Mouse (Mus musculus) ES-Bruce4 (cell line): Measurements from ENCODE around the gene Mon2. TPM values are rescaled to one million over a fixed set of nuclear protein-coding genes. Genes with fewer than 3 reads are reported as not detected.

ENCODE experiments used
- H3K27ac ChIP-seq: 2 replicates; pipeline ENCODE4 v1.5.1; 2012; ENCODE audit warnings: low read length, inconsistent platforms; ENCODE audit not compliant: insufficient read depth
- H3K27me3 ChIP-seq: 2 replicates; pipeline ENCODE4 v1.6.1; 2012; ENCODE audit warnings: mild to moderate bottlenecking, low read length, inconsistent platforms; ENCODE audit not compliant: control insufficient read depth, poor library complexity, insufficient read depth, severe bottlenecking
- H3K36me3 ChIP-seq: 2 replicates; pipeline ENCODE4 v1.6.1; 2012; ENCODE audit warnings: inconsistent platforms, mild to moderate bottlenecking, low read length, moderate library complexity; ENCODE audit not compliant: control insufficient read depth, poor library complexity, insufficient read depth, severe bottlenecking
- H3K4me1 ChIP-seq: one replicate; pipeline ENCODE4 v1.8.1; 2011; ENCODE audit warnings: low read length; ENCODE audit not compliant: control insufficient read depth, insufficient read depth
- H3K4me3 ChIP-seq: 2 replicates; pipeline ENCODE4 v1.5.1; 2011; ENCODE audit warnings: low read depth, mild to moderate bottlenecking, low read length
- H3K9ac ChIP-seq: 2 replicates; pipeline ENCODE4 v1.6.1; 2012; ENCODE audit warnings: low read depth, mild to moderate bottlenecking, inconsistent platforms; ENCODE audit not compliant: poor library complexity, severe bottlenecking
- H3K9me3 ChIP-seq: replicated peaks from 2 replicates; pipeline ENCODE4 v1.6.1; 2012; ENCODE audit warnings: mild to moderate bottlenecking, low read length, inconsistent platforms; ENCODE audit not compliant: control insufficient read depth, poor library complexity, insufficient read depth, severe bottlenecking
- CTCF ChIP-seq: IDR thresholded peaks from one replicate; pipeline ENCODE4 v1.8.1; 2011; ENCODE audit warnings: low read depth, low read length
- EP300 ChIP-seq: IDR thresholded peaks from 2 replicates; pipeline ENCODE4 v1.6.1; 2011; ENCODE audit warnings: low read depth, low read length; ENCODE audit not compliant: insufficient read depth
- POLR2A ChIP-seq: IDR thresholded peaks from one replicate; pipeline ENCODE4 v1.8.1; 2011; ENCODE audit warnings: low read length; ENCODE audit not compliant: insufficient read depth
- polyA plus RNA-seq: library from polyadenylated mRNA; stranded (reverse); fragments of >200 nt; gene quantifications from 2 replicates; pipeline ENCODE4 v1.2.4, GENCODE M21; 2011; ENCODE audit warnings: low read depth; ENCODE audit not compliant: missing spikeins, insufficient read depth, insufficient read length

Gene Mon2
- polyA plus RNA-seq, 1 experiment: 48.4 TPM

GRCm38 (mm10) chr10:123011421-123011820 is 64.9 kb downstream of the Mon2 start:
- no peaks in the 10 kb centered on the region for H3K4me1 ChIP-seq
- no peaks in the 10 kb centered on the region; the same call in 1 of the 2 replicates for H3K9me3 ChIP-seq
- TF ChIP-seq CTCF (no peak), POLR2A (no peak), EP300 (no peak)
- H3K36me3 ChIP-seq: peaks cover 14% of the 10 kb centered on the region
- H3K27ac ChIP-seq: no peak overlapping the region
- no peaks in the 10 kb centered on the region for H3K27me3 ChIP-seq
- H3K9ac ChIP-seq: no peak overlapping the region
- no peak overlapping the region for H3K4me3 ChIP-seq

DNA sequence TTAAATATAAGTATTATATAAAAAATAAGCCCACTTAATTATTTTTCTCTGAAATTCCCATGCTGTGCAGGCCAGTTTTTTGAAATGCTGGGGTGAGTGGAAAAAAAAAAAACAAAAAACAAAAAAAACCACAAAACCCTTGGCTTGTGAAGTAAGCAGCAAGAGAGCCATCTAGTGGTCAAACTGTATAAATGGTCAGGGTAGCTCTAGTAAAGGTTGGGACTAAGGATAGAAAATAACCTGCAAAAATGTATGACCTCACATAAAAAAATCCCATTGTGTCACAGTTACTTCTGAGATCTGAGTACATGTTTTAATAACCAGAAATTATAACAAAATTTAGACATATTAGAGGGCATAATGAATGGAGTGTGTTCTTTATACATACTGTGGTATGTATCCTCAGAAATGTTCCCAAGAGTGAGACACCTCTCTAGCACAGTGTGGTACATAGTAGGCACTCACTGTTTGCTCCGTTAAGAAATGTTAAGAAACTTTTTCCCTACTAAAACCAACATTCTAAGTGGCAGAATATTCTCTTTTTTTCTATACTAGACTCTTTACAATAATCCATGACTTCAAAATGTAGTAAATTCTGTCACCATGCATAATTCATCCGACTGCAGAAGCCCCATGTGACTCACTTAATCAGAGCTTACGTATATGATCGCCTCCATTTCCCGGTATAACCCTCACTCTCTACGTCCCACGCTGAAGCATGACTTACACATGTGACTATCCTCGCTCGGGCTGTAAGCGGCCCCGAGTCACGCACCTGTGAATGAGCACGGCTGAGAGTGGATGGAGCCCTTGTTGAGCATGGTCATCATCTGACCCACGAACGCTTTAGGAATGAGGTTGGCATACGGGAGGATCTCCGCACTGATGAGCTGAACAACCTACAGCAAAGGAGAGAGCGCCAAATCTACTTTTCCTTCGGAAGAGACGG is 70.8 kb downstream of the Mon2 start:
- H3K9me3 ChIP-seq: no peaks in the 10 kb centered on the region; the same call in 1 of the 2 replicates
- no peak overlapping the region for H3K4me3 ChIP-seq
- H3K9ac ChIP-seq: no peak overlapping the region
- no peak overlapping the region for H3K27ac ChIP-seq
- no peaks in the 10 kb centered on the region for H3K4me1 ChIP-seq
- H3K36me3 ChIP-seq: peaks cover 13% of the 10 kb centered on the region; the same call in 1 of the 2 replicates
- H3K27me3 ChIP-seq: no peaks in the 10 kb centered on the region
- TF ChIP-seq EP300: no peak
- no peak for TF ChIP-seq POLR2A
- TF ChIP-seq CTCF: no peak

GRCm38 (mm10) chr10:123004475-123005236 is 71.6 kb downstream of the Mon2 start:
- Histone ChIP-seq H3K4me3 (no peak overlapping the region), H3K27me3 (no peaks in the 10 kb centered on the region), H3K36me3 (peaks cover 8% of the 10 kb centered on the region; the same call in 1 of the 2 replicates), H3K9ac (no peak overlapping the region), H3K4me1 (no peaks in the 10 kb centered on the region), H3K9me3 (no peaks in the 10 kb centered on the region; the same call in 1 of the 2 replicates), H3K27ac (no peak overlapping the region)
- no peak for TF ChIP-seq POLR2A
- no peak for TF ChIP-seq EP300
- no peak for TF ChIP-seq CTCF

DNA sequence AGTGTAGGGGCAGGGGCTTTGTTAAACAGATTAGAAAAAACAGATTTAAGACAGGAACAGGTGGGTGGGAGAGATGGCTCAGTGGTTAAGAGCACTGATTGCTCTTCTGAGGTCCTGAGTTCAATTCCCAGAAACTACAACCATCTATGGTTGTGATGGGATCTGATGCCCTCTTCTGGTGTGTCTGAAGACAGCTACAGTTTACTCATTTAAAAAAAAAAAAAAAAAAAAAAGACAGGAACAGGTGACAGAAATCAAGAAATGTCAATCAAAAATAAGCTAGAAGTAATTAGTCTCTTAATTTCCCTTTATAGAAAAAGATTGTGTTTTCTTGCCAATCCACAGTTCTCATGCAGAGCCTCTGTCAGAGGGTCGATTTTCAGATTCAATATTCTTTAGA is 74.3 kb downstream of the Mon2 start:
- TF ChIP-seq POLR2A (no peak), EP300 (no peak), CTCF (no peak)
- Histone ChIP-seq H3K27me3 (no peaks in the 10 kb centered on the region), H3K4me1 (no peaks in the 10 kb centered on the region), H3K27ac (no peak overlapping the region), H3K36me3 (peaks cover 7% of the 10 kb centered on the region), H3K9me3 (no peaks in the 10 kb centered on the region), H3K9ac (no peak overlapping the region), H3K4me3 (no peak overlapping the region)

GRCm38 (mm10) chr10:123001363-123001762 is 74.9 kb downstream of the Mon2 start:
- Histone ChIP-seq H3K4me3 (no peak overlapping the region), H3K9ac (no peak overlapping the region), H3K9me3 (no peaks in the 10 kb centered on the region), H3K27ac (no peak overlapping the region), H3K4me1 (no peaks in the 10 kb centered on the region), H3K36me3 (peaks cover 7% of the 10 kb centered on the region), H3K27me3 (no peaks in the 10 kb centered on the region)
- TF ChIP-seq POLR2A (no peak), CTCF (no peak), EP300 (no peak)
